Mouse (Mus musculus) layer of hippocampus, adult 11-12 months (tissue): ENCODE results near the gene Terb1.

Source experiments
- DNase-seq: peaks from one replicate; pipeline ENCODE4 v3.0.0; 2022; ENCODE audit warnings: low spot score

Gene Terb1

DNA sequence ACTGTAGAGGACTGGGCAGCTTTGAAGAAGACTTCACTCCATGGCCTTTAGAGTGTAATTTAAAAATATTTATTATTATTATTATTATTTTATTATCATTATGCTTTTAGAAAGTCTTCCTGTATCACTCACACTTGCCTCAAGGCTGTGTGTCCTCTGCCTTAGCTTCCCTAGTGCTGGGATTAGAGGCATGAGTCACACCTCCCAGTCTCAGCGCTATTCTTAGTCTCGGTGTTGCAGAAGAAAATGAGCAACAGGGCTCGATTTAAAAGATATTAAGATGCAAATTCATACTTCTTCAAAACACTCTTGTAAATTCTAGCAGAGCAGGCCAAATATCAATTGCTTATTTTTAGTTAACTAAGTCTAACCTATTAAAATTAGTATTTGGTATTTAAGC is 60.9 kb downstream of the Terb1 start:
- DNase-seq, result no peak

DNA sequence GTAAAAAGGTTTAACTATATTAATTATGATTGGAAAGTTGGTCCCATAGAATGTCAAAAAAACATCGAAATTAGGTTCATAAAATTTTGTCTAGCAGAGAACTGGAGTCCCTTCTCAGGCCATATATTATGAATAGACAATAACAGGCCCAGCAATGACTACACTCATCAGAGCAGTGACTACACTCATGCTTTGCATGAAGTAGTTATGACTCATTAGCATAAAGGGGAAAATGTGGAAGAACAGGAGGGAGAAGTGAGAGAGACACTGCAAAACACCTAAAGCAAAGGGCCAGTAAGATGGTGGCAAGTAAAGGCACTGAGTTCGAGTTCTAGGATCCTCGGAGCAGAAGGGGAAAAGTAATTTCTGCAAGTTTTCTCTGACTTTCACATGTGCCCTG is 63.7 kb downstream of the Terb1 start:
- no peak for DNase-seq

DNA sequence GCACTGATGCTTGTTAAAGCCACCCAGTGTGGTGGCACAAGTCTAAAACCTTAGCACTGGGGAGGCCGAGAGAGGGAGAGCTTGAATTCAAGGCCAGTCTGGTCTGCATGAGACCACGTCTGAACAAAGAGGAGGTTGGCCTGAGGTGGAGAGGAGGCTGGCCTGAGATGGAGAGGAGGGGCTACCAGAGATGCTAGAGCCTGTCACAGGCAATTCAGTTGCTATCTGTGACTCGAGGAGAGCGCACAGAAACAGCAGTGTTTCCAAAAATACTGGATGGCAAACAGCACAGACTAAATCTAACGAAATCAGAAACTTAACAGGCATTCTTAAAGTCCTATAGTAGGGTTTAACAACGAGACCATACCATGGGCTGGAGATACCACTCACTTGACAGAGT is 64.5 kb downstream of the Terb1 start:
- no peak for DNase-seq

DNA sequence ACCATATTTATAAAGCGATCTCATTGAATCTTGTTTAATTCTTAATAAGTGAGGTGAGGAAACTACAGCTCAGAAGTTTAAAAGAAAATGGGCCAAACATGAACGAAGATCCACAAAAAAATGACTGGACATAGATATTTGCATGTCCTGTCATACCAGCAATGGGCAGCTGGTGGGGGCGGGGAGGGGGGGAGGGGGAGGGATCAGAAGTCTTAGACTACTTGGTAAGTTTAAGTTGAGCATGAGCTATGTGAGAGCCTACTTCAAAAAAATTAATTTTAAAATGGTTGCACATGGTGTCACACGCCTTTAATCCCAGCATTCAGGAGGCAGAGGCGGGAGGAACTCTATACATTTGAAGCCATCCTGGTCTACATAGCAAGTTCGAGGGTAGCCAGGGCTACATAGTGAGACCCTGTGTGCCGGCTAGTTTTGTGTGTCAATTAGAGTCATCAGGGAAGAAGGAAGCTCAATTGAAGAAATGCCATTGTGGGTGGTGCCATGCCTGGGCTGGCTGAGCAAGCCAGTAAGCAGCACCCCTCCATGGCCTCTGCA is 66.5 kb downstream of the Terb1 start:
- no peak for DNase-seq

DNA sequence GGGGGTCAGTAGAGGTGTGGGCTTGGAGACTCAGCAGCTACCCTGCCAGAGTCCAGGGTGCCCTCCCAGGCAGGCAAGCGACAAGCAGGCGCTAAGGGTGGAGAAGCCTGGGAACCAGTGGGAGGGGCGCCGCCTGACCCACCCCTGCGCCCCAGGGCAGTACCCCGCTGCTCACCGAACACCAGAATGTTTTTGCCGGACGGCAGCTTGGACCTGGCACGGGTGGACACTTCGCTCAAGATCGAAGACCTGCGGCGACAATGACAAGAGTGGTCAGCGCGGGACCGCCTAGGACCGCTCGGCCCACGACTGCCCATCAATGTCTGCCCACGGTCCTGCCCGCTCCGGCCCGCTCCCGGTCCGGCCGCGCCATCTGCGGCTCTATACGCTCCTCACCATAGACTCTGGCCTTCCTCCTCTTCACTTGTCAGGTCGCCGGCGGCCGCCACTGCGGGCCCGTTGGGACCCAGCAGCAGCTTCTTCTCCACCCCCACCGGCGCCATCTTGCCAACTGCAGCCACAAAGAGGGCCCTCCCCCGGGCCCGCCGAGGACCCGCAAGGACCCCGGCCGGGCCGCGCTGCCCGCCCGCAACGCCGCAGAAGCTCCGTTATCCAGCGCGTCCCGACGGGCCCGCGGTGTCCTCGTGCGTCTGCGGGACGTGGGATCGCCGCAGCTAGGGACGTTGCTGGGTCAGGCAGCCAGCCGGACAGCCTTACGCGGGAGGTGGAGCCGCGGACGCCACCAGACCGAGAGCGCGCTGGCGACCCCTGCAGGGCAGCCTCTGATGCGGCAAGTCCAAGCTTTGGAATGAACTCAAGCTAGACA is 67.2 kb downstream of the Terb1 start, which contains the start of gene Dync1li2:
TSS of gene Dync1li2 (minus strand) at position 749 of the 826 bp plus-strand sequence.
- DNase-seq, result peak; percentile 93

DNA sequence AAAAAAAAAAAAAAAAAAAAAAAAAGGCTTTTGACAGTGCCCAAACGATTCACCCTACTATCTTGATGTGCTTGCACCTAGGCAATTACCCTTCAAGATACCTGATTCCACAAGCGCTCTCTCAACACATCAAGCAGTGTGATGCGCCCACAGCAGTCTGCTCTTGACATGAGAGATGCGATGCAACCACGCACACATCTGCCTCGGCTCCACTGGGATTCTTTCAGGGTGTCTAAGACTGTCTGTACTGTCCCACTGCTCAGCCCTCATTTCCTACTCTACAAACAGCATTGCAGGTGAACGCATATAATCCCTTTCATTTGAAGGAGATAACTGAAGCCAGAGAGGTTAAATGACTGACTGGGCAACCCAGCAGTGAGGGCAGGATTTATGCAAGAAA is 68.1 kb downstream of the Terb1 start:
- no peak for DNase-seq

DNA sequence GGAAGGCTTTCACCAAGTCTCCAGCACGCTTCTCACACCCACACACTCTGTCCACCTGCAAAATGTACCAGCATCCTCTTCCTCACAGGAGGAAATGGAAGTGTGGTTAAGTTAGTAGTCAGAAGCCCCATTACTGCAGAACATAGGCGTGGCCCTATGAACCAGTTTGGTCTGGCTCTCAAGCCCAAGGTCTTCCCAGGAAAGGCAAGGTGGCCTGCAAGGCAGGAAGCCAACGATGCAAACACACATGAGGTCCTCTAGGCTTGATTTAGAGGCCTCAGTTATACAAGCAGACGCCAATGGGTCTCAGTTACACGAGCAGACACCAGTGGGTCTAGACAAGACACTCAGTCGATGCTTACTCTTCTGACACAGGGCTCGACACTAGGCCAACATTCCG is 70.2 kb downstream of the Terb1 start:
- no peak for DNase-seq

DNA sequence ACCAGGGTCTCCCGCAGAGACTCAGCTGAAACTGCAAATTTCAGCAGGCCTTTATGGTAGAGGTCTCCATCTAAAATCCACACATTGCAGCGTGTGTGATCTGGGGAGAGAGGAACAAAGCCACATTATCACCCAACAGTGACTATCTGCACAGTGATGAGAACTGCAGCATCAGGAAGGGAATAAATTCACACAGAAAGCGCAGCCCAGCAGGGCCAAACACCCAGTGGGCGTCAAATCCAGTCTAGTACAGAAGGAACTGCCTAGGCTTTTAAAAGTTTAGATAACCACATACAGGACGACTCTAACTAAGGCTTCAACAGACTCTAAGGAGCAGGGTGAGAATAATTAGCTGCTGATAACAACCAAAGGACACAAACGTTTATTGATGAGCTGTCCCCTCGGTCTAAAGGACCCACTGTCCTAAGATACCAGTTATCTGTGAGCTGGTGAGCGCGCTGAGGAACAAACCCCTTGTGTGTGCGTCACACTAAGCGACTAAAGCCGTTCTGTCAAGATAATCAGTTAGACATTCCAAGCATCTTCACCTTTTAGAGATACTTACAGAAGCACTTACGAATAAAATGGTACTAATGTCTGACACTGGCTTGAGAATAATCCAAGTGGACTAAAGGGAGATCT is 72.1 kb downstream of the Terb1 start:
- no peak for DNase-seq

DNA sequence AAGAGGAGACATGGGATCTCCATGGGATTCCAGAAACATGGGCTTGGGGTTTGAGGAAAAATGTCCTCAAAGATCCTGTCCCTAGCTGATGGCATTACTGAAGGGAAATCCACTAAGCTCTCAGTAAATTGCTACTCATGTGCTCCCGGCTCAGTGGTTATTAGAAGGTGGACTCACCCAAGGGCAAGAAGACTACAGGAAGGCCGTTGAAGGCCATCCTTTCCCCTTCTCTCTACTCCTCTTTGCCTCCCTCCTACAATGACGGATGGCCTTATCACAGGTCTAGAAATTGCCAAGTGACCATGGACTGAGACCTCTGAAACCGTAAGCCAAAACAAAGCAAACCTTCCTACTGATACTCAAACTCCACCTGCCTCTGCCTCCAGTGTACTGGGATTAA is 73.1 kb downstream of the Terb1 start:
- no peak for DNase-seq

DNA sequence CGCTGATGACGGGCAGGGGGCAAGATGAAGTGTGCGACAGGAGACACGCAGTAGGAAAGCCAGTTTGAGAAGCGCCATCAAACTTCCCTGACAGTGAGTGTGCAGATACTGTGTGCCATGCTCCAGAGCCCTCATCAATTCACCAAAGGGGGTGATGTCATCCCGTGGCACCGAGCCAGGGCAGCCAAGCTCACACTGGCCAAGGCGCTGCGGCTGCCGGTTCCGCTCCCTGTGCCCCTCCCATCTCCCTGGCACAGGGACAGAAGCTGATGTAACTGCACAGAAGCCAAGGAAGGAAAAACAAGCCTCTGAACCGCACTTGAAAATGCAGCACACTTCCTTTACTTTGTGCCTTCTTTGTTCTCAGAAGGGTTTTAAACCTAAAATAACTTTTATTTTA is 73.7 kb downstream of the Terb1 start:
- peak; percentile 99 for DNase-seq

DNA sequence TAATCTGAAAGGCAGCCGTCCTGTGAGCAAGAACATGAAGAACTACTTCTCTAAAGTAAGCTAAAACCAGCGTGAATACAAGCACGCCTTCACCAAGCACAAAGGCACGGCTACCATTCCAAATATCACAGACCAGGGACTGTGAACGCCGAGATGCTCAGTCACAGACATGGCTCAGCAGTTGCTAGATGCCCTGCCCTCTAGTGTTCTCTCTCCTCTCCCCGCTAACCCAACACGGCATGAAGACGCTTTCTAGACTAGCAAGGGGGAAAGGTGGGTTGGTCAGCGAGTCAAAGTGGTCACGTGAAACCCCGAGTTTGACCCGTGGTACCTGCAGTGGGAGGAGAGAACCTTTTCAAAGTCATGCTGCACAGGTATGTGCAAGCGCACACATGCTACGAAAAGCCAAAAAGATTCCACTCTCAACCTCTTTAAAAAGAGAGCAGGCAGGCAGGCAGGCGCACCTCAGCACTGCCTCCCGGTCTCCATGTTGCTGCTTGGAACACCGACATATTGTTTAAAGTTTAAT is 74.8 kb downstream of the Terb1 start:
- no peak for DNase-seq

DNA sequence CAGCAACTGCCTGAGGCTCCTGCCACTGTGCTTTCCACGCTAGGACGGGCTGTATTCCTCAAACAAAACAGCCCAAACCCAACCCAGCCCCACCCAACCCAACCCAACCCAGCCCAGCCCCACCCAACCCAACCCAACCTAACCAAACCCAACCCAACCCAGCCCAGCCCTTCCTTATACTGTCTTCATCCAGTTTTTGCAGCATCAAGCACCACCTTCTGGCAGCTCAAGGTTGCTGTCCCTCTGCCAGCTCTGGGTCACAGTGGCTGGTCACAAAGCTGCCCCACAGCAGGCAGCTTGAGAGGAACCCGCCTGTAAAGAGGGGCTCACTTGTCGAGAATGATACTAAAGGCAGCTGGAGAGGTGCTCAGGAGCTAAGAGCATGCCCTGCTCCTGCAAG is 75.4 kb downstream of the Terb1 start:
- no peak for DNase-seq

DNA sequence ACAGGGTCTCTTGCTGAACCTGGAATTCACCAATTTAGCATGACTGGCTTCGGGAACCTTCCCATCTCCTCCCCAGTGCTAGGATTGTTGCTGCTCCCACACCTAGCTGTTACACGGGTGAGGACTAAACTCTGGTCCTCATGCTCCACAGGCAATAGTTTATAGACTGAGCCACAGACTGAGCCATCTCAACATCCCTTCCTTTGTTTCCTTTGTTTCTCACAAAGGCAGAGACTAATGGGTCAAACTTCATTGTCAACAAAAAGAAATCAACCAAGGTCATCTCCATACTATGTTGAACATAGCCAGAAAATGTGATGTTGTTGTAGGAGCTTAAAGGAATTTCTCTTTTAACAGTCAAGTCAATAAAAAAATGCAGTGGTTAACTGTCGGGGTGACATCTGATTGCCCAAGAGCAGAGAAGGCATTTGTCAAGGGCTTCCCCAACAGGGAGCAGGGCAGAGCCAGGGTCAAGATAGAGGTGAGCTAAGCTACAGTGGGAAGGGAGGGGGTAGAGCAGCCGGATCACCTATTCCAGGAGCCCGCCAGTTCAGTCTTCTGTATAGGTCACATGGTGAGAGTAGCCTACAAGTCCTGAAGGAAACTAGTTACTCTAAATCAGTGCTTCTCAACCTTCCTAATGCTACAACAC is 76.4 kb downstream of the Terb1 start:
- DNase-seq, result no peak

DNA sequence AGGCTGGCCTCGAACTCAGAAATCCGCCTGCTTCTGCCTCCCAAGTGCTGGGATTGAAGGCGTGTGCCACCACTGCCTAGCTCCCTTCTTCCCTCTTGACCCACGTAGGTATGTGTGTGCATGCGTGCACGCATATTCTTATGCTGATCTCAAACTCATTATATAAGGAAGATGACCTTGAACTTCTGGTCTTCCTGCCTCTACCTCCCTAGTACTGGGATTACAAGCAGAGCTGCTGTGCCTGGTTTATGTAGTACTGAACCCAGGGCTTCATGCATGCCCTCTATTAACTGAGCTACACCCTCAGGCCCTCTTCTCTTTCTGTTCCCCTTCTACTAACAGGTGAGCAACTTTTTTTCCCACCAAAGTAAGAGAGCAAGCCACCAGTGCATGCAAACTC is 77.1 kb downstream of the Terb1 start:
- no peak for DNase-seq

DNA sequence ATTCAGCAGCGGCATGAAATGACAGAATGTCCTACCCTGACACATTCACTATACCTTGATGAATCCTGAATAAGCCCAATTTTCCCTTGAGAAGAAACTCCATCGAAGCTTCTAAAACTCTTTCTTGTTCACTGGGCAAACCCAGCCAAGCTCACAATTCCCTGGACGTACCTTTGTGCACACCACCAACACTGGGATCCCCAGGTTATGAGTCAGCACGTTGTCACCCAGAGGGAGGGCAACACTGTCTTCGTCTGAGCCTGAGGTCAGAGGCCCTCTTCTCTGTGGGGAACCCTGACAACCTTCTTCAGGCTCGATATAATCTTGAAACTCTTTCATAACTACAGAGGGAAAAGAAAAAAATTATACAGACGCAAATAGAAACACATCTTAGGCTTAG is 79.5 kb downstream of the Terb1 start:
- DNase-seq, result no peak

DNA sequence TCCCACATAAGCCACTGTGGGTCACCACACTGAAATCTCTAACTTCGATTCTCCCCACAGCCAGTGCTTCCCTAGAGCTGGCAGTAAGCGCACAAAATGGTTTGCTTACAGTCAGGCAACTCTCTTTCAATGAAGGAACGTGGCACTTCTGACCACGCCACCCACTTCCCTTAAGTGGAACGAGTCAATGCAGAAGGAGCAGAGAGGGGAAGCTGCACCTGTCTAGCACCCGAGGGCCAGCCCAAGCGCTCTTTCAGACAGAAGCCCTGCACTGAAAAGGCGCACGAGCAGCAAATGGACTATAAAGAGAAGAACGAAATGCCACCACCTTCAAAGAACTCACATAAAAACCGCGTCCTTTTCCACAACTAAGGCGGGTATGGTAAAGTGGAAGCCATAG is 82.0 kb downstream of the Terb1 start:
- DNase-seq, result no peak

DNA sequence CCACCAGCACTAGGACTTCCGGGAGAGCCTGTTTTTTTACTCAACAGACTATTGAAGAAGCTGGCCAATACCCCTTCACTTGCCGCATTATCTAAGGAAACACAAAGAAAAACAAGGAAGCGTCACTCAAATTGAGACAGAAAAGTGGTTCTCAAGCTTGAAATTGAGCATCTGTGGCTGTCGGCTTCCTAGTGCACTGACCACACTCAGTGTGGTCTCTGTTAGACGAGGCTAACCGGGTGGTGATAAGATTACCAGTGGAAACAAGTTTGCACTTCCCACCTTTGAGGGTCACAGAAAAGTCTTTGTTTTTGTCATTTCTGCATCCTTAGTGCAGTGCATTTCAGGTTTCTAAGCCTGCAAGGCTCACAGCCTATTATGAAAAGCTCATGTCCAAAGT is 87.4 kb downstream of the Terb1 start:
- no peak for DNase-seq

DNA sequence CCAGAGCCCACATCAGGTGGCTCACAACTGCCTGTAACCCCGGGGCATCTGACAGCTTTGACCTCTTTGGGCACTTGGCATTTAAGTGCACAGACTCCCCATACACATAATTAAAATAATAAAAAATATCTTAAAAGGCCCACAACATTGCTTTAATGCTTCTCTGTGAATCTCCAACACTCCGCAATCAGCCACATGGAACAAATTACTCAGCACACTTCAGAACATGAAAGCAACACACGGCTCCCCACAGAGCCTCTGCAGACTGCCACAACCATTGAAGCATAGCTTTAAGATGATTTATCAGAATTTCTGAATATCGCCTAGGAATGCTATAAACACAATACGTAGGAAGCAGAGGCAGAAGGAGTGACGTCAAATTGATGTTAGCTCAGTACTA is 93.7 kb downstream of the Terb1 start:
- no peak for DNase-seq

DNA sequence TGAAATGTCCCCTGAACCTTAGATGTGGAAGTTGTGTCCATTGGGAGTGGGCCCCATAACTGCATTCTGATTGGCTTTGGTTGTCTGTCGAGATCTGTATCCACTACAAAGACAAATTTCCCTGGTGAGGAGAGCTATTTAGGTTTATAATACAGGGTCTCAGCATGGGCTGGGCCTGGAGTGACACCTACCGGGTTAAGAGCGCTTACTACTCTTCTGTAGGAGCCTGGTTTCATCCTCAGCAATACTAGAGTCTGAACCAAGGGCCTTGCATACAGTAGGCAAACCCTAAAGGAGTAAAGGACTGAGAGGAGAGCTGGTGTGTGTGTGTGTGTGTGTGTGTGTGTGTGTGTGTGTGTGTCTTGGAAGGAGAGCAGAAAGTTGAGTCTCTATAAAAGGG is 95.5 kb downstream of the Terb1 start:
- DNase-seq, result no peak

DNA sequence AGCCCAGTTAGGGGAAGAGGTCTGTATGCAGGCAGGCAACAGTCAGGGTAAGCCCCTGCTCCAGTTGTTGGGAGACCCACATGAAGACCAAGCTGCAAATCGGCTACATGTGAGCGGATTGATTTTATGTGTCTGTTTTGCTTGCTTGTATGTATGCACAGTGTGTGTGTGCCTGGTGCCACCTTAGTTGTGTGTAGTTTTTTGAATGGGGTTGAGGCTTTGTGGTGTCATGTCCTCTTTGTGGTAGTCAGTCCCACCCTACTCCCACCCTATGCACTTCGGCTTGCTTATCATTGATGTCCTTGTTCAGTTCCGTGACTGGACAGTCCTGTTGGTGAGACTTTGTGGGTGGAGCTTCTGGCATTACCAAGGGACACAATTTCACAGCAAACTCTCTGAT is 95.9 kb downstream of the Terb1 start:
- no peak for DNase-seq

DNA sequence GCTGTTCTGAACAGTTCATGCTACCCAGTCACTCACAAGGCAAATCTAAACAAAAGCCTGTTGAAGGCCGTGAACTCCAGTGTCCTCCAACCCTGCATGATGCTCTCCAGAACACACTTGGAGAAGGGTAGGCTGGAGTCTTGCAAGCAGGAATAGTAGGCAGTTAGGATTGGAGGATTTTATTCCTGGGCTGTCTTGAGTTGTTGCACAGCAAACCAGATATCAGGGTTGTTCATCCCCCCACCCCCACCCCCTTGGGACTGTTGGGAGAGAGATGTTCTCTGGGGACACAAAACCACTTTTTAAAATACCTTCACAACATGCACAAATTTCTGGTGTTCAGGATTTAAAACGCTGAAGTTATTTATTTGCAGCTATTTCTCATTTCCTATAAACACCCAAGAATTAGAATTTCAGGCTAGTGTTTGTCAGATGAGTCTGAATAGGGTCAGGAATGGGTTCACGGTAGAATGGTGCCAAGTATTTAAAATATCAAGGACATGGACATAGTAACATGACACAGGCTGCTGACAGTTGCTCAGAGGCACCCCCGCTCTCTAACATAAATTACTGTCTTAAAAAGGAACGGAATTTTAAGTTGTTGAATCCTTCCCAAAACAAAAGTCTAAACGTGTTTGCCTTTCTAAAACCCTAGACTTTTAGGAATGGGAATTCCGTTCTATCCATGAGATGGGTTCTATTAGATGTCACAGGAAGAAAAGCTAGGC is 96.7 kb downstream of the Terb1 start:
- no peak for DNase-seq

DNA sequence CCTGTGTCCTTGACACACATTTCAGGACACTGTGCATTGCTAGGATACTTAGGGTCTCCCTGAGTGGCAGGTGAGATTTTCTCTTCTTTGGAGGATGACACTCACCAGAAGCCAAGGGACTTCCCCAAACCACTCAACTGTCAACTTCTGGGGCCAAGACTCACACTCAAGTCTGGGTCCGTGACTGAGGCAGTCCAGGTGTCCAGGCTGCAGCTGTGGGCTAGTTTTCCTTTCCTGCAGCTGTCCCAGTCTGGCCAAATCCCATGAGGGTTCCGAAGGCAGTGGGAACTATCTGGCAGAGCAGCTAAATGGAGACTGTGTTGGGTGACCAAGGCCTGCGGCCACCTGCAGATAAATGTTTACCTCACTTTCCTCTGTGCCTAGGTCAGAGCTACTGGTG is 97.7 kb downstream of the Terb1 start:
- DNase-seq, result no peak
